Mouse (Mus musculus) adrenal gland, adult 8-10 months (tissue): ENCODE measurements around the gene Gpr35. TPM values are rescaled to one million over a fixed set of nuclear protein-coding genes. Genes with fewer than 3 reads are reported as not detected.

Experiments used
- DNase-seq: peaks from one replicate; pipeline ENCODE4 v3.0.0; 2022
- total RNA-seq, 4 experiments: library from RNA; stranded (reverse); gene quantifications; 2 replicates each; pipeline ENCODE4 v1.2.4; 2022

Gpr35 gene
- total RNA-seq, 4 experiments from 2014 or later, result 0.58 to 1.8 (median 0.87) TPM

- DNase-seq, result no peak
Measured at GRCm38 (mm10) chr1:92982931-92983605, 32.4 kb downstream of the Gpr35 start.

- no peak for DNase-seq
Measured at GRCm38 (mm10) chr1:92984999-92985398, 34.3 kb downstream of the Gpr35 start.

GRCm38 (mm10) chr1:92988894-92989293 is 38.2 kb downstream of the Gpr35 start:
- DNase-seq, result no peak

- no peak for DNase-seq
Measured at GRCm38 (mm10) chr1:92989891-92990290, 39.2 kb downstream of the Gpr35 start.

- DNase-seq, result peak; percentile 72
Measured at GRCm38 (mm10) chr1:92992214-92992855, 41.7 kb downstream of the Gpr35 start.

GRCm38 (mm10) chr1:92992880-92993279 is 42.2 kb downstream of the Gpr35 start:
- DNase-seq, result no peak

- no peak for DNase-seq
Measured at GRCm38 (mm10) chr1:93006061-93006460, 55.4 kb downstream of the Gpr35 start, which contains the start of gene Aqp12. Gene Aqp12, plus strand, starts transcription at chr1:93006334.

GRCm38 (mm10) chr1:93009196-93009595 is 58.5 kb downstream of the Gpr35 start:
- peak; percentile 94 for DNase-seq

GRCm38 (mm10) chr1:93010731-93011130 is 60.1 kb downstream of the Gpr35 start:
- no peak for DNase-seq

- DNase-seq, result peak; percentile 49
Measured at GRCm38 (mm10) chr1:93012103-93012585, 61.5 kb downstream of the Gpr35 start.

- DNase-seq, result no peak
Measured at GRCm38 (mm10) chr1:93013367-93013766, 62.7 kb downstream of the Gpr35 start.

GRCm38 (mm10) chr1:93014460-93014859 is 63.8 kb downstream of the Gpr35 start:
- DNase-seq, result peak; percentile 56

GRCm38 (mm10) chr1:93015136-93015535 is 64.5 kb downstream of the Gpr35 start:
- DNase-seq, result no peak

GRCm38 (mm10) chr1:93018716-93019115 is 68.1 kb downstream of the Gpr35 start:
- DNase-seq, result no peak

GRCm38 (mm10) chr1:93020602-93021001 is 69.9 kb downstream of the Gpr35 start:
- DNase-seq, result no peak

- no peak for DNase-seq
Measured at GRCm38 (mm10) chr1:93026600-93026999, 75.9 kb downstream of the Gpr35 start.

GRCm38 (mm10) chr1:93029387-93029786 is 78.7 kb downstream of the Gpr35 start:
- DNase-seq, result no peak

GRCm38 (mm10) chr1:93030060-93030459 is 79.4 kb downstream of the Gpr35 start:
- no peak for DNase-seq

- DNase-seq, result no peak
Measured at GRCm38 (mm10) chr1:93031199-93031598, 80.5 kb downstream of the Gpr35 start.

- DNase-seq, result no peak
Measured at GRCm38 (mm10) chr1:93033989-93034388, 83.3 kb downstream of the Gpr35 start.

GRCm38 (mm10) chr1:93035981-93036380 is 85.3 kb downstream of the Gpr35 start:
- DNase-seq, result no peak
